Mouse (Mus musculus) limb, embryonic 10.5 days (tissue): ENCODE results near the gene Phf2. TPM values are rescaled to one million over a fixed set of nuclear protein-coding genes. Genes with fewer than 3 reads are reported as not detected.

Source experiments
- DNase-seq: peaks from one replicate; pipeline ENCODE4 v3.0.0-alpha.2; 2017; ENCODE audit warnings: low spot score
- H3K27ac ChIP-seq: fragments of 300-500 bp; sonication (generic); 2 replicates; pipeline ENCODE4 v1.5.1; 2016; ENCODE audit warnings: mild to moderate bottlenecking
- H3K27me3 ChIP-seq: fragments of 300-500 bp; sonication (generic); 2 replicates; pipeline ENCODE4 v1.6.1; 2016; ENCODE audit warnings: low read depth, mild to moderate bottlenecking; ENCODE audit not compliant: poor library complexity, severe bottlenecking
- H3K36me3 ChIP-seq: fragments of 300-500 bp; sonication (generic); 2 replicates; pipeline ENCODE4 v1.6.1; 2016; ENCODE audit warnings: mild to moderate bottlenecking, moderate library complexity
- H3K4me1 ChIP-seq: fragments of 300-500 bp; sonication (generic); 2 replicates; pipeline ENCODE4 v1.6.1; 2016
- H3K4me3 ChIP-seq: fragments of 300-500 bp; sonication (generic); 2 replicates; pipeline ENCODE4 v1.5.1; 2016; ENCODE audit warnings: mild to moderate bottlenecking, moderate library complexity
- H3K9me3 ChIP-seq: fragments of 300-500 bp; sonication (generic); replicated peaks from 2 replicates; pipeline ENCODE4 v1.6.1; 2016; ENCODE audit warnings: mild to moderate bottlenecking
- WGBS: fragments of 180-500 bp; shearing (Covaris S2); methylation state at CpG from one replicate; pipeline ENCODE4 v1.1.7; 2016; 5-methylcytosine and 5-hydroxymethylcytosine counted together
- polyA plus RNA-seq: library from polyadenylated mRNA; unstranded; fragments of >200 nt; fragmentation: Nextera tagmentation; extraction: Ambion mirVana; gene quantifications from 2 replicates; pipeline ENCODE4 v1.2.1, GENCODE M21; 2016

Gene Phf2
- polyA plus RNA-seq, 1 experiment from 2014 or later = 8.2 TPM

GRCm38 (mm10) chr13:48784594-48785298 lies 86.2 kb downstream of the Phf2 start:
- peaks cover 20% of the 10 kb centered on the region for H3K27me3 ChIP-seq
- DNase-seq = no peak
- H3K9me3 ChIP-seq = no peaks in the 10 kb centered on the region
- H3K4me1 ChIP-seq = peaks cover 36% of the 10 kb centered on the region
- H3K27ac ChIP-seq = no peak overlapping the region
- H3K4me3 ChIP-seq = no peak overlapping the region
- H3K36me3 ChIP-seq = no peaks in the 10 kb centered on the region
- 82% methylated on average over 8 of the region's 8 CpGs for WGBS

GRCm38 (mm10) chr13:48784151-48784550 lies 86.8 kb downstream of the Phf2 start:
- no peak overlapping the region for H3K27ac ChIP-seq
- WGBS = 35% methylated on average over 8 of the region's 8 CpGs
- H3K9me3 ChIP-seq = no peaks in the 10 kb centered on the region
- H3K36me3 ChIP-seq = no peaks in the 10 kb centered on the region
- no peak for DNase-seq
- H3K4me1 ChIP-seq = peaks cover 39% of the 10 kb centered on the region
- no peak overlapping the region for H3K4me3 ChIP-seq
- H3K27me3 ChIP-seq = peaks cover 20% of the 10 kb centered on the region

GRCm38 (mm10) chr13:48782727-48783725 lies 87.9 kb downstream of the Phf2 start:
- Histone ChIP-seq H3K4me3 (peak overlapping the region; percentile 32), H3K27ac (peak overlapping the region; percentile 79), H3K36me3 (no peaks in the 10 kb centered on the region), H3K9me3 (no peaks in the 10 kb centered on the region), H3K4me1 (peaks cover 39% of the 10 kb centered on the region), H3K27me3 (peaks cover 27% of the 10 kb centered on the region)
- 32% methylated on average over 27 of the region's 27 CpGs for WGBS
- peak; percentile 65 for DNase-seq

GRCm38 (mm10) chr13:48780345-48781010 lies 90.4 kb downstream of the Phf2 start:
- H3K4me1 ChIP-seq = peaks cover 39% of the 10 kb centered on the region
- no peaks in the 10 kb centered on the region for H3K36me3 ChIP-seq
- DNase-seq = no peak
- H3K27me3 ChIP-seq = peaks cover 27% of the 10 kb centered on the region
- 0 out of 2 replicates have a peak overlapping the region, but pooled peaks have one; percentile 1 for H3K4me3 ChIP-seq
- H3K9me3 ChIP-seq = no peaks in the 10 kb centered on the region
- whole genome bisulfite sequencing = 29% methylated on average over 9 of the region's 9 CpGs
- peak overlapping the region; percentile 70 for H3K27ac ChIP-seq

GRCm38 (mm10) chr13:48779592-48780344 lies 91.2 kb downstream of the Phf2 start:
- H3K9me3 ChIP-seq = no peaks in the 10 kb centered on the region
- H3K36me3 ChIP-seq = no peaks in the 10 kb centered on the region
- peak overlapping the region; percentile 70 for H3K27ac ChIP-seq
- WGBS = 35% methylated on average over 11 of the region's 11 CpGs
- no peak for DNase-seq
- H3K27me3 ChIP-seq = peaks cover 27% of the 10 kb centered on the region
- peaks cover 39% of the 10 kb centered on the region for H3K4me1 ChIP-seq
- 0 out of 2 replicates have a peak overlapping the region, but pooled peaks have one; percentile 1 for H3K4me3 ChIP-seq

GRCm38 (mm10) chr13:48778138-48778537 lies 92.8 kb downstream of the Phf2 start:
- Histone ChIP-seq H3K27me3 (peaks cover 27% of the 10 kb centered on the region), H3K27ac (no peak overlapping the region), H3K36me3 (no peaks in the 10 kb centered on the region), H3K4me3 (no peak overlapping the region), H3K9me3 (no peaks in the 10 kb centered on the region), H3K4me1 (peaks cover 26% of the 10 kb centered on the region)
- no peak for DNase-seq
- WGBS = 57% methylated on average over 4 of the region's 4 CpGs

- Histone ChIP-seq H3K36me3 (no peaks in the 10 kb centered on the region), H3K4me1 (peaks cover under 1% of the 10 kb centered on the region), H3K9me3 (no peaks in the 10 kb centered on the region), H3K27ac (no peak overlapping the region), H3K27me3 (0 out of 2 replicates have a peak, but pooled peaks cover 7% of the 10 kb centered on the region), H3K4me3 (no peak overlapping the region)
- 80% methylated on average over 7 of the region's 7 CpGs for WGBS
- DNase-seq = no peak
Observed at GRCm38 (mm10) chr13:48774506-48774905, 96.4 kb downstream of the Phf2 start.

- Histone ChIP-seq H3K4me1 (0 out of 2 replicates have a peak, but pooled peaks cover 8% of the 10 kb centered on the region), H3K4me3 (no peak overlapping the region), H3K9me3 (no peaks in the 10 kb centered on the region), H3K27me3 (peaks cover 9% of the 10 kb centered on the region; the same call in 1 of the 2 replicates), H3K27ac (no peak overlapping the region), H3K36me3 (no peaks in the 10 kb centered on the region)
- no peak for DNase-seq
- WGBS = 81% methylated on average over 11 of the region's 11 CpGs
Observed at GRCm38 (mm10) chr13:48768109-48768508, 102.8 kb downstream of the Phf2 start.

- no peak for DNase-seq
- Histone ChIP-seq H3K9me3 (no peaks in the 10 kb centered on the region), H3K36me3 (no peaks in the 10 kb centered on the region), H3K27me3 (peaks cover 13% of the 10 kb centered on the region; the same call in 1 of the 2 replicates), H3K4me1 (peaks cover 16% of the 10 kb centered on the region), H3K27ac (no peak overlapping the region), H3K4me3 (no peak overlapping the region)
- 51% methylated on average over 11 of the region's 11 CpGs for WGBS
Observed at GRCm38 (mm10) chr13:48763701-48764245, 107.1 kb downstream of the Phf2 start.

- no peak overlapping the region for H3K27ac ChIP-seq
- H3K4me3 ChIP-seq = no peak overlapping the region
- H3K36me3 ChIP-seq = no peaks in the 10 kb centered on the region
- H3K27me3 ChIP-seq = peaks cover 13% of the 10 kb centered on the region; the same call in 1 of the 2 replicates
- 80% methylated on average over 8 of the region's 8 CpGs for WGBS
- peaks cover 16% of the 10 kb centered on the region for H3K4me1 ChIP-seq
- H3K9me3 ChIP-seq = no peaks in the 10 kb centered on the region
- DNase-seq = no peak
Observed at GRCm38 (mm10) chr13:48760855-48761436, 110.0 kb downstream of the Phf2 start.

GRCm38 (mm10) chr13:48756769-48757168 lies 114.2 kb downstream of the Phf2 start:
- H3K36me3 ChIP-seq = no peaks in the 10 kb centered on the region
- peaks cover 12% of the 10 kb centered on the region; the same call in 1 of the 2 replicates for H3K27me3 ChIP-seq
- WGBS = 74% methylated on average over 15 of the region's 15 CpGs
- H3K4me3 ChIP-seq = no peak overlapping the region
- no peak overlapping the region for H3K27ac ChIP-seq
- no peak for DNase-seq
- H3K9me3 ChIP-seq = no peaks in the 10 kb centered on the region
- H3K4me1 ChIP-seq = peaks cover 8% of the 10 kb centered on the region
